Mouse (Mus musculus): Measurements from ENCODE around the gene Xkr8. TPM values are rescaled to one million over a fixed set of nuclear protein-coding genes. Genes with fewer than 3 reads are reported as not detected.
A peak's percentile ranks its signal among the peaks of the same experiment; 100 is the strongest.
"Not testable (repeated sequence)": the region's sequence is repeated elsewhere in the genome, so short reads cannot be mapped to it uniquely, and the experiment has no call there.

Gene Xkr8
- polyA plus RNA-seq (2015; fragmentation: Nextera tagmentation; extraction: Ambion mirVana), result 8.7 and 9.7 TPM in 2 replicates

DNA sequence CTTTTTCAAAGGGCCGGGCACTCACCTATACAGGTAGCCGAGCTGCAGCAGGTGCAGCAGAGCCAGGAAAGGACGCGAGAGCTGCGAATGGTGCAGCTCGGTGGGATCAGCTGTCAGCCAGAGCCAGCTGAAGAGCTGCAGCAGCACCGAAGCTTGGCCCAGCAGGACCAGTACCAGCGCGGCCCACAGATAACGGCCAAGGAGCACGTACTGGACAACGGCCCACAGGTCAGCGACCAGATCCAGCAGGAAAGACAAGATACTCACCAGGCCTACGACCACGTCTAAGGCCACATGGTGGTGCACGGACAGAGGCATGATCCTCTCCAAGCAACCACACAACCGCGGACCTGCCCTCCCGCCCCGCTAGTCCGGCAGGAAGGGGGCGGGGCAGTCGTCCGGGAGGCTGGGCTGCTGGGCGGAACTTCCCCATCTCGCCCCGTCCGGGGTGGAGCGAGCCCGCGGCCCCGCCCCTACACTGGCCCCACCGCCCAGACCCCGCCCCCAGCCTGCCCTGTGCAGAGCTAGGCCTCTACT, at the start of gene Xkr8:
Gene Xkr8 (minus strand): TSS at position 399 of the 537 bp plus-strand sequence.
- peak; percentile 97 for ATAC-seq (ENCODE audit: low FRiP score, low read depth)
- 0 out of 2 replicates have a peak within 1 kb of the TSS, but pooled peaks have one; percentile 1 for H3K27ac ChIP-seq
- H3K4me1 ChIP-seq, result peaks cover 15% of the 10 kb centered on the region
- no peaks in the 10 kb centered on the region for H3K9me3 ChIP-seq
- no peaks in the 10 kb centered on the region for H3K27me3 ChIP-seq
- H3K36me3 ChIP-seq, result peaks cover 9% of the 10 kb centered on the region
- peak within 1 kb of the TSS; percentile 74 for H3K9ac ChIP-seq
- H3K4me2 ChIP-seq (replicated peaks), result peak within 1 kb of the TSS; percentile 87
- H3K4me3 ChIP-seq, result peak within 1 kb of the TSS; percentile 66
- 3% methylated on average over 34 of the region's 34 CpGs for WGBS

DNA sequence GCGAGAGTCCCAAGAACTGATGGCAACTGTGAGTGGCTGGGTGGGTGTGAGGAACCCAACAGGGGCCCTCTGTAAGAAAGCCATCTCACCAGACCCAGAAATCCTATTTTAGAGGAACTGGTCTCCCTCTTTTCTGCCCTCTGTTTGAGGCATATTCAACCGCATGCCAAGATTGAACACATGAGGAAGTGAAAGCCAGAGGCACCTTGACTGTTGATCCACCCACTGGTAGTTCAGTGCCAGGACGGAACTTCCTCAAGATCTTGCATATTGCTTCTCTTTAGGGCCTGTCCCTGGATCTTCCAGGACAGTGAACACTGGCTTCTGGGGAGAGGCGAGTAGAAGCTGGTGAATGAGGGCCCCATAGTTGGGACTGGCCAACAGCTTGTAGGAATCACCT, 47.9 kb upstream of the Xkr8 start:
- no peaks in the 10 kb centered on the region for H3K27me3 ChIP-seq

DNA sequence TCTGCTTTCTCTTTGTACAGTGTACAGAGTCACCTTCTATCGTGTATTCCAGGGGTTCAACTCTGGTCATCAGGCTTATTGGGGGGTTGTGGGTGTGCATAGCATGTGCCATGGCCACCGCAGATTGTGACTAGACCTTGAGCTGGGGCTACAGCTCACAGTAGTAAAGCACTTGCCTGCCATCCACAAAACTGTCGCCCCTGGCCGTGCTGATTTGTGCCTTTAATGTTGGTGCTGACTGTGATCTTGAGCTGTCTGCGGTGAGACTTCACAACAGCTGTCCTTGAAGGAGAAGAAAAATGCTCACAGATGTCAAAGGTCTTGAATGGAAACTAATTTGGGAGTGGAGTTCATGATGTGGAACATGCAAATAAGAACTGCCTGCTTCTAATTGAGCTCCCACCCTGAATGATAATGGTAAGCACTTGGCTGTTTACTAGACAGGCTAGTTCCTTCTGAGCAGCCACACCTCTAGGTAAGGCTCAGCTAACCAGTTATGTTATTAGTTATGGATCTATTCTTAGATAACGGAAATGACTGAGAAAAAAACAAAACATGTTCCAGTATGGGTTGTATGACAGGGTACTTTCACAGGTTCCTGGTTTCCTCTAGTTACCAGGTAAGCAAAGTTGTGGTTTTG, 46.3 kb upstream of the Xkr8 start:
- WGBS, result 90% methylated on average over 6 of the region's 6 CpGs
- Histone ChIP-seq H3K4me1 (no peaks in the 10 kb centered on the region), H3K27me3 (no peaks in the 10 kb centered on the region), H3K36me3 (peaks cover 59% of the 10 kb centered on the region), H3K27ac (no peak overlapping the region), H3K4me3 (no peak overlapping the region), H3K9me3 (no peaks in the 10 kb centered on the region), H3K4me2 (replicated peaks) (no peak overlapping the region), H3K9ac (no peak overlapping the region)
- ATAC-seq (ENCODE audit: low FRiP score, low read depth), result no peak

More for the DNA sequence above, 47.9 kb upstream of the Xkr8 start:
- no peaks in the 10 kb centered on the region for H3K4me1 ChIP-seq
- 89% methylated on average over 4 of the region's 4 CpGs for WGBS
- H3K27ac ChIP-seq, result no peak overlapping the region; the same call in 1 of the 2 replicates
- peaks cover 44% of the 10 kb centered on the region for H3K36me3 ChIP-seq
- ATAC-seq (ENCODE audit: low FRiP score, low read depth), result no peak
- no peak overlapping the region for H3K4me3 ChIP-seq
- H3K9ac ChIP-seq, result no peak overlapping the region
- H3K9me3 ChIP-seq, result no peaks in the 10 kb centered on the region
- no peak overlapping the region for H3K4me2 ChIP-seq (replicated peaks)

DNA sequence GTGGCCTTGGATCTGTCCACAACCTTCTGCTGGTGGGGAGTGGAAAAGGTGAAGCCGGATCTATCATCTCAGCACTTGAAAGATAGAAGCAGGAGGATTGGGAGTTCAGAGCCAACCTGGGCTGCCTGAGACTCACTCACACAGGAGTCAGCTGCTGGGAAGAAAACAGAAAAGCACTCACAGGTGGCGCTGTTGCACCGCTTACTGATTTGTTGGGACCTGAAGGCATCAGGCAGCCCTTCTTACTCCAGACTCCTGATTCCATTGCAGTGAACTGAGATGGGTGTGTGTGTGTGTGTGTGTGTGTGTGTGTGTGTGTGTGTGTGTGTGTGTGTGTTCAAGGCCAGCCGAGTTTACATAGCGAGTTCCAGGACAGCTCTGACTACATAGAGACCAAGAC, 44.4 kb upstream of the Xkr8 start:
- Histone ChIP-seq H3K9ac (no peak overlapping the region), H3K4me3 (no peak overlapping the region), H3K4me2 (replicated peaks) (no peak overlapping the region), H3K4me1 (no peaks in the 10 kb centered on the region), H3K27me3 (no peaks in the 10 kb centered on the region), H3K9me3 (no peaks in the 10 kb centered on the region), H3K27ac (no peak overlapping the region), H3K36me3 (peaks cover 78% of the 10 kb centered on the region)
- 94% methylated on average over 5 of the region's 5 CpGs for WGBS
- no peak for ATAC-seq (ENCODE audit: low FRiP score, low read depth)

DNA sequence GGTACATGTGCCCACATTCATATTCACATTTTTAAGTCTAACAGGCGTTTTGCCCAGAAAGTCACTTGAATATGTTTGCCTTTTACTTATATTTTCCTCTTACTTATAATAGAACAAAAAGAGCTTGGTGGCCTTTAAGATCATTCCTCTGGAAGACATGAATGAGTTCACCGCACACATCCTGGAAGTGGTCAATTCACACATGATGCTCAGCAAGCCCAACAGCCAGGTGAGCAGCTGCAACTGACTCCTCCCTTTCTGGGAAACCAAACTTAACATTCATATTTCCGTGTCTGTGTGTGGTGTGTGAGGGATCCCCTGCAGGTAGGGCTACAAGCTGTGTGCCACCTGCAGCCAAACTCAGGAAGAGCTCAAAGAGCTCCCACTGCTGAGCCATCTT, 42.6 kb upstream of the Xkr8 start:
- 87% methylated on average over 3 of the region's 3 CpGs for WGBS
- no peak overlapping the region for H3K9ac ChIP-seq
- H3K4me1 ChIP-seq, result no peaks in the 10 kb centered on the region
- no peaks in the 10 kb centered on the region for H3K9me3 ChIP-seq
- no peak overlapping the region for H3K4me3 ChIP-seq
- H3K27me3 ChIP-seq, result no peaks in the 10 kb centered on the region
- H3K27ac ChIP-seq, result no peak overlapping the region
- ATAC-seq (ENCODE audit: low FRiP score, low read depth), result no peak
- H3K36me3 ChIP-seq, result peaks cover 95% of the 10 kb centered on the region
- H3K4me2 ChIP-seq (replicated peaks), result no peak overlapping the region

DNA sequence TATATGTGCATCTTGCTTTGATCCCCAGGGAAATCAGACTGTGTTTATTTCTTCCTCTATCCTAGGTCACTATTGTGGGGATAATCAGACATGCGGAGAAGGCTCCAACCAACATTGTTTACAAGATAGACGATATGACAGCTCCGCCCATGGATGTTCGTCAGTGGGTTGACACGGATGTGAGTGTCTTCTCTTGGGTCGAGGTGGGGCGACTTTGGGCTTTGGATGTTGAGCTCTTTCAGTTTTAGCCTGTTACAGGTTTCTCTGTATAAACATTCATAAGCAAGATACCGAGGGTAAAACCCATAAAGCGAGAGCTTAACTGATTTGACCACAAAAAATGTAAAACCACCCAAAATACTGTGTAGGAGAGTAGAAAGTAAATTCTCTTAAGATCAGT, 39.4 kb upstream of the Xkr8 start:
- H3K36me3 ChIP-seq, result peaks cover 66% of the 10 kb centered on the region
- H3K27me3 ChIP-seq, result no peaks in the 10 kb centered on the region
- H3K9ac ChIP-seq, result no peak overlapping the region
- H3K4me2 ChIP-seq (replicated peaks), result no peak overlapping the region
- H3K27ac ChIP-seq, result no peak overlapping the region
- ATAC-seq (ENCODE audit: low FRiP score, low read depth), result no peak
- no peaks in the 10 kb centered on the region for H3K9me3 ChIP-seq
- H3K4me1 ChIP-seq, result peaks cover 10% of the 10 kb centered on the region
- 90% methylated on average over 9 of the region's 9 CpGs for WGBS
- H3K4me3 ChIP-seq, result no peak overlapping the region

DNA sequence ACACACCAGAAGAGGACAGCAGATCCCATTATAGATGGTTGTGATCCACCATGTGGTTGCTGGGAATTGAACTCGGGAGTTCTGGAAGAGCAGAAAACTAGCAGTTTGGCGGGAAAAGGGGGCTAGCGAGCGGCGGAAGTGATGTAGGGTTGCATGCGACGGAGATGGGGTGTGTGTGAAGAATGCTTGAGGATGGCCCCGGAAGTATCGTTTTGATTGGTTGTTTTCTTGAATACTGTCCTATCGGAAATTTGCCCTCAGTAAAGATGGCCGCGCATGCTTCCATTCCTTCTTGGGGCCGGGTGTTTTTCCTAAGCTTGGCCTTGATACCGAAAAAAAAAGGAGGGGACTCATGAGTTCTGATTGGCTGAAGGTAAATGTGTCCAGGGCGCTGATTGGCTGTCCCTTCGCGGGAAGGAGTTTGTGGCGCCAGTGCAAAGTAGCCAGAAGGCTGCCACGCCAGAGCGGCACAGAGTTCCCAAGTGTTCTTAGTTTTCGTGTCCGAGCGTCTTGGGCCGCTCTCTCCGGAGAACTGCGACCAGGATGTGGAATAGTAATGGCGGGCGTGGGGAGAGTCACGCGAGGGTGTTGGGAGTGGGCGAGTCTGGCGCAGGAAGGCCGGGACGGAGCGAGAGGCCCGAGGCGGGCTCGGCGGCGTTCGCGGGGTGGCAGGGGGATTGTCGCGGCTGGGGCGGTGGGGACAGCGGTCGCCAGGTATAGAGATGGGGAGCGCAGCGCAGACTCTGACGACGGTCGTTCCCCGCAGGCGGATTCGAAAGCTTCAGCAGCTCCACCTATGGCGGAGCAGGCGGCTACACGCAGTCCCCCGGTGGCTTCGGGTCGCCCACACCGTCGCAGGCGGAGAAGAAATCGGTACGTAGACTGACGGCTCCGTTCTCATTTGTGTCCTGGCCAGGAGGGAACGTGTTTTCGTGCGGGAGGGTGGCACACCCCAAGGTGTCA, 35.8 kb upstream of the Xkr8 start, which contains the start of gene Rpa2:
Gene Rpa2 (plus strand): TSS at position 419 of the 963 bp plus-strand sequence.
- peak; percentile 97 for ATAC-seq (ENCODE audit: low FRiP score, low read depth)
- peaks cover 32% of the 10 kb centered on the region for H3K36me3 ChIP-seq
- H3K9me3 ChIP-seq, result no peaks in the 10 kb centered on the region
- H3K4me2 ChIP-seq (replicated peaks), result peak within 1 kb of the TSS; percentile 82
- no peaks in the 10 kb centered on the region for H3K27me3 ChIP-seq
- H3K9ac ChIP-seq, result peak within 1 kb of the TSS; percentile 89
- H3K27ac ChIP-seq, result no peak within 1 kb of the TSS; the same call in 1 of the 2 replicates
- H3K4me3 ChIP-seq, result peak within 1 kb of the TSS; percentile 93
- WGBS, result under 1% methylated on average over 71 of the region's 71 CpGs
- H3K4me1 ChIP-seq, result peaks cover 10% of the 10 kb centered on the region

DNA sequence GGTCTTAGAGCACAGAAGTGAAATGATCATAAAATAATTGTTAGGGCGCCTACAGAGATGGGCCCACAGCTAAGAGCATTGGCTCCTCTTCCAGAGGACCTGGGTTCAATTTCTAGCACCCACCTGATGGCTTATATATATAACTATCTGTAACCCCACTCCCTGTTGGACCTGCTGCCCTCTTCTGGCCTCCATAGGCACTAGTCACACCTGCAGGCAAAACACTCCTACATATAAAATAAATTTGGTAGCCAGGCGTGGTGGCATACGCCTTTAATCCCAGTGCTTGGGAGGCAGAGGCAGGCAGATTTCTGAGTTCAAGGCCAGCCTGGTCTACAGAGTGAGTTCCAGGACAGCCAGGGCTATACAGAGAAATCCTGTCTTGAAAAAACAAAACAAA, 30.8 kb upstream of the Xkr8 start:
- not testable (repeated sequence) for H3K4me1 ChIP-seq; H3K4me3 ChIP-seq; H3K36me3 ChIP-seq; H3K9ac ChIP-seq; ATAC-seq (ENCODE audit: low FRiP score, low read depth); H3K27ac ChIP-seq; H3K4me2 ChIP-seq (replicated peaks); H3K27me3 ChIP-seq; H3K9me3 ChIP-seq
- 85% methylated on average over 3 of the region's 3 CpGs for WGBS

DNA sequence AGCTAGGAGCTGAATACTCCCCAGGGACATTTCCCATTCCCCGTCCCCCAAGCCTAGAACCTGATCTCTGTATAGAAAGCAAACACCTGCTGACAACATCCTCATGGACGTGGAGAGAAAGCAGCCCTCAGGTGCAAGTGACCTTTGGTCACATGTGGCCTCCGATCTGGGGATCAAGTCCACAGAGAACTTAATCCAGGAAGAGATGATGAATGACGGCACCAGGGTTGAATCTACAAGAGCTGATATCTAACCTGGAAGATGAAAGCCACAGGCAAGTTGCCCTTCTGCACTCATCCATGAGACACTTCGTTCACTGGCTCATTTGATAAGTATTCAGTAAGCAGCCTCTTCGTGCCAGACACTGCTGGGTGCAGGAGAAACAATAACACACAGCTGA, 30.3 kb upstream of the Xkr8 start:
- no peak overlapping the region for H3K9ac ChIP-seq
- no peak for ATAC-seq (ENCODE audit: low FRiP score, low read depth)
- H3K27me3 ChIP-seq, result peaks cover 6% of the 10 kb centered on the region; the same call in 1 of the 2 replicates
- H3K4me3 ChIP-seq, result no peak overlapping the region
- H3K4me1 ChIP-seq, result peaks cover under 1% of the 10 kb centered on the region; the same call in 1 of the 2 replicates
- 75% methylated on average over 6 of the region's 6 CpGs for WGBS
- H3K9me3 ChIP-seq, result no peaks in the 10 kb centered on the region
- no peak overlapping the region for H3K4me2 ChIP-seq (replicated peaks)
- H3K27ac ChIP-seq, result no peak overlapping the region
- no peaks in the 10 kb centered on the region for H3K36me3 ChIP-seq

DNA sequence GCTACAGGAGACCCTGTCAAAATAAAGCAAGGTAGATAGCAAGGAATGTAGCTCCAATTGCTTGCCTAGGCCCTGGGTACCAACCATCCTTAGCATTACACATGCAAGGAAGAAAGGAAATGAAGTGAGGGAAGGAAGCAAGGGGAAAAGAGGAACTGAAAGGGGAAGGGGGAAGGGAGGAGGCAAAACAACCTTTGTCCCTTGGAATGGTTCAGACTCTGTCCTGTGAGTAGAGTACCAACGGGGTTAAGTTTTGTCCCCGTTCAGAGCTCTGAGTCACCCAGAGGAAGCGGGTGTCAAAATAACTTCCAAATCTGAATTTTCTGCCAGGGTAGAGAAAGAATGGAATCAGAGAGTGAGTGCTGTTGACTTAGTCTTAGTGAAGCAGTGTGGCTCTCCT, 27.9 kb upstream of the Xkr8 start:
- Histone ChIP-seq H3K36me3 (no peaks in the 10 kb centered on the region), H3K9me3 (no peaks in the 10 kb centered on the region), H3K27me3 (peaks cover 9% of the 10 kb centered on the region; the same call in 1 of the 2 replicates), H3K9ac (no peak overlapping the region), H3K4me3 (no peak overlapping the region), H3K4me2 (replicated peaks) (no peak overlapping the region), H3K4me1 (peaks cover 4% of the 10 kb centered on the region; the same call in 1 of the 2 replicates), H3K27ac (no peak overlapping the region)
- ATAC-seq (ENCODE audit: low FRiP score, low read depth), result no peak
- WGBS, result 66% methylated on average over 3 of the region's 3 CpGs

DNA sequence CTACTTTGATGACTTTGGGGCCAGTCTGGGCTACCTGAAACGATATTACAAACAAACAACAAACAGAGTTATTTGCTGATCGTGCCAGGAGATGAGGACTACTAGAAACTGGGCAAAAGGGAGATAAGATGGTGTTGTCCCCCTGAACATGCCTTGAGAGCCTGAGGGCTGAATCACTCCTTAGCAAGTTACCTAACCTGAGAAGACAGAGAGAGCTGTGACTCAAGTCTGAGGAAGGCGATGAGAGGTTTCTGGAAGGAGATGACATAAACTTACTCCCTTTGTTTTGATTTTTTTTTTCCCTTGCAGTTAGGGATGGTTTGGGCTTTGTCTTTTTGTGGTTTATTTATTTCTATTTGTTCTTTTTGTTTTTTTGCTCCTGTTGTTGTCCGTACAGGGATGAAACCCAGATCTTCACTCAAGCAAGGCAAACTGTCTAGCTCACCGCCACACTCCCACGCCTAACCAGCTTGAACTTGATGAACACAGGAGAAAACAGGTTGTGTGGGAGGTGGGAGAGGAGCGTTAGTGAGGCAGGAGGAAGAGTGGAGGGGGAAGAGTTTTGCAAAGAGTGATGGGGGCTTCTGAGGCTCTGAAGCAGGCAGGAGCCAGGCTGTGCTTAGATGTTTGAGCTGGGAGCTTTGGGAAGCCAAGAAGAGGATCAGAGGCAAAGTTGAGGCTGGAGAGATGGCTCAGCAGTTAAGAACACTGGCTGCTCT, 25.4 kb upstream of the Xkr8 start:
- Histone ChIP-seq H3K4me3 (no peak overlapping the region), H3K4me2 (replicated peaks) (peak overlapping the region; percentile 77; the same call in 1 of the 2 replicates), H3K4me1 (peaks cover 4% of the 10 kb centered on the region; the same call in 1 of the 2 replicates), H3K27me3 (peaks cover 9% of the 10 kb centered on the region; the same call in 1 of the 2 replicates), H3K9ac (no peak overlapping the region), H3K36me3 (no peaks in the 10 kb centered on the region), H3K9me3 (no peaks in the 10 kb centered on the region), H3K27ac (no peak overlapping the region)
- ATAC-seq (ENCODE audit: low FRiP score, low read depth), result no peak
- 80% methylated on average over 7 of the region's 7 CpGs for WGBS
